Mouse (Mus musculus) left cerebral cortex, postnatal 36 days (tissue): ENCODE data around the gene Pdik1l. TPM values are rescaled to one million over a fixed set of nuclear protein-coding genes. Genes with fewer than 3 reads are reported as not detected.

Experiments used
- DNase-seq, 2 experiments: peaks; one replicate each; pipeline ENCODE4 v3.0.0; 2021 to 2022; ENCODE audit warnings: low spot score in 2 of 2, mixed read lengths in 1 of 2
- intact Hi-C: fragments of 180-260 bp; cut with DNase I; formaldehyde crosslinking; loops from one replicate; pipeline ENCODE4 v1.15.1; 2025
- total RNA-seq, 2 experiments: library from RNA; stranded (reverse); gene quantifications; 2 replicates each; pipeline ENCODE4 v1.2.3; 2021

Pdik1l gene
- total RNA-seq: 10 to 100 TPM; 18.1 to 21.6 TPM

DNA sequence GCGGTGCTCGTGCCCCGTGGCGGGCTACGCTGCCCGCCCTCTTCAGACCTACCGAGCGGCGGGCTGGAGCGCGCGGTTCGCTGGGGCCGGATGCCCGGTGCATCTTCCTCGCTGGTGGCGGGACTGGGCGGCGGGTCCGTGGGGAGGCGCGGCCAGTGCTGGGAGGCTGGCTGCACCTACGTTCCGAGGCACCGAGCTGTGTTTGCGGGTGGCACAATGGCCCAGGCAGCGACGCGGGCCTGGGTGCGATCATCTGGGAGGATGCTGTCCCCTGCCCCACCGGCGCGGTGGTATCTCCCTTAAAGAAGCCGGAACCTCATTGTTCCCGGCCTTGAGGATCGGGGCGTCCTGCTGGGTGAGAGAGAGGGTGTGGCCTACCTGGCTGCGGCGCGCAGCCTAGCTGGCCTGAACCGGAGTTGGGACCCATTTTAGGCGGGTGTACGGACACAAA lies at the start of gene Pdik1l:
Gene Pdik1l, minus strand, starts transcription at position 321 of the 451 bp plus-strand sequence.
- intact Hi-C loops: loop anchor here (1.0 to 5.0 kb wide), 2 partner anchors 70 to 100 kb away; partner anchors contain the start of gene Cep85
- peak; percentile 76 to 77 for DNase-seq

DNA sequence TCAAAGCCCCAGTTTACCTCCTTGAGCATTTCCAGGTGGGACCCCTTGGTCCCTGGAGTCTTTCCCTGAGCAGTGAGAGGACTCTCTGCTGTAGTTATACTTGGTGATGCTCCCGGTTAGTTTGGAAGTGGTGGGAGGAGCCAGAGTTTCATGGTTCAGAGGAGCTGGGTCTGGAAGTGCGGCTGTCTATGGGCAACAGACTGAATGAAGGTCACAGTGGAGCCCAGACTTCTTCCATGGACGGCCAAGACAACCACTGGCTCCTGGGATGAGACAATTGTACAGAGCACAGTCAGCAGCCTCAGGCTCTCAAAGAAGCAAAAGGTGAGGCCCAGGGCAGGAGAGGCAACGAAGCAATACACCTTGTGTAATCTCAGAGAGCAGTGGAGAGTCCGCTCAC lies 42.6 kb upstream of the Pdik1l start:
- no peak for DNase-seq
- intact Hi-C loops: no loop called here

DNA sequence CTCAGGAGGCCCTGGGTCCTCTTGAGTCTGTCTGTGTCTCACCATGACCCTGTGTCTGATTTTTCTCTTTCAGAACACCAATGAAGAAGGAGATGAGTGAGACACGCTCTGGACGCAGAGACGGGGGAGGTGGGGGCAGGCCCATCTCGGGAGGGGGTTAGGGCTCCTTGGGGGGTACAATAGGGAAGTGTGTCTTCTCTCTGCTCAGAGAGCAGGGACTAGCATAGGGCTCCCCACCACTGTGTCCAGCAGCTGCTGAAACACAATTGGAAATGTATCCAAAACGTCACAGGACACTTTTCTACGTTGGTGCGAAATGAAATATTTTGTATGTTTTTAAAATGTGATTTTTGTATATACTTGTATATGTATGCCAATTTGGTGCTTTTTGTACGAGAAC lies 41.1 kb upstream of the Pdik1l start:
- no peak for DNase-seq
- intact Hi-C loops: no loop called here

DNA sequence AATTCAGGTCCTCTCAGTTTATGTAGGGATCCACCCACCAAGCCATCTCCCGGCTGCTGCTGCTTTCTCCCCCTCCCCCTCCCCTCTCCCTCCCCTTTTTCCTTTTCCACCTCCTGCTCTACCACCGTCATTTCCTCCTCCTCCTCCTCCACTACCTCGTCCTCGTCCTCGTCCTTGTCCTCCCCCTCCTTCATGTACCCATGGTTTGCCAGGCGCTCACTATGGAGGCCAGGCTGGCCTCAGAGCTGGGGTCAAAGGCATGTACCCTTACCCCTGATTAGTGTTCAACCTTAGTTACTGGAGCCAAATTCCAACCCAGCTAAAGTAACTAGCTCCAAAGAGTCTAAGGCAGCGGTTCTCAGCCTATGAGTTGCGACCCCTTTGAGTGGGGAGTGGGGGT lies 40.5 kb upstream of the Pdik1l start:
- DNase-seq: no peak

DNA sequence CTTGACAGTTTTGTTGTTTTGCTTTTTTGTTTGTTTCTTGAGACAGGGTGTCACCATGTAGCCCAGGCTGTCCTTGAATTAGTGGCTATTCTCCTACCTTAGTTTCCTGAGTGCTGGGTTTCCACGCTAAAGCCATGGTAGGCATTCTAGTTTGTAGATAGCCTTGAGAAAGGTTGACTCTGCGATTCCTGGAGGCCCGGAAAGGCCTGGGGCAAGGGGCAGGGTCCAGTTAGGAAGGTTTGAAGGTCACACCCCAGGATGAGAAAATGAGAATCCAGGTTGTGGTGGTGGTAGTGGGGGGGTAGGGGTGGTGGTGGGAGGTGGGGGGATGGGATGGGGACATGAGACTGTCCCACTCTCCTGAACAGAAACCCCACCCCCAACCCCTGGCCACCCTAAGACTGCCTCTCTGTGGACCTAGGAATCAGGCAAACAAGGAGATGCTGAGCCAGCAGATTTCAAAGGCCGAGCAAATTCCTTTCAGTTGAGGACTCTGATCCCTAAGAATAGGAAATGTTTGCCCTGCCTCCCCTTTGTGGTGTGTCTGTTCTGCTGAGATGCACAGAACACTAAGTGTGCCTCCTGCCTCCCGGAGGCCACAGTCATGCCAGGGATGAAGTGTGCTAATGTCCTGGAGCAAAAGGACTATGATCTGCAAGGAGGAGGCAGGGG lies 39.3 kb upstream of the Pdik1l start:
- intact Hi-C loops: no loop called here

More for the DNA sequence above, 40.5 kb upstream of the Pdik1l start:
- intact Hi-C loops: no loop called here

DNA sequence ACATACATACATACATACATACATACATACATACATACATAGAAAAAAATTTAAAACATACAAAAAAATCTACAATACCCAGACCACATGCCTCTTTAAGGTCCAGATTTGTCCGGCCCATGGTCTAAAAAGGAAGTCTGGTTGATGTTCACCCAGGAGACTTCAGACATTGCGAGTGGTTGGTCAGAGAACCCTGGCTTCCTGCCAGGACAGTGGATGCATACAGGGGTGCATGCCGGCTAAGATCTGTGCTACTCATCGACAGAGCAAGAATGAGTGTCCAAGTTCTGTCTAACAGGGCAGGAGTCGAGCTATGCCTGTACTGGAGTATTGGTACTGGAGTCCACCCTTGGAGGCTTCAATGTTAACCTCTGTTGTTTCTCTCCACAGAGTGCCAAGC lies 37.0 kb upstream of the Pdik1l start:
- intact Hi-C loops: no loop called here
- DNase-seq: no peak

More for the DNA sequence above, 39.3 kb upstream of the Pdik1l start:
- DNase-seq: no peak

DNA sequence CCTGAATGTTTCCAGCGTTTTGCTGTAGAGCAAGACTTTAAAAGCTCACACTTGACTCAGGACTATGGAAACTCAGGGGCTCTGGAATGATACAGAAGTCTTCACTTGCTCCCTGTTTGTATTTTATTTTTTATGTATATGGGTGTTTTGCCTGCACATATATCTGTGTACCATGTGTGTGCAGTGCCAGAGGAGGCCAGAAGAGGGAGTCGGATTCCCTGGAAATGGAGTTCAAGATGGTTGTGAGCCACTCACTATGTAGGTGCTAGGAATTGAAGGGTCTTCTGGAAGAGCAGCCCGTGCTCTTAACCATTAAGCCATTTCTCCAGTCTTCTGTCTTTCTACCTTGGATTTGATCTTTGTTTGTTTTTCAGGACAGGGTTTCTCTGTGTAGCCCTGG lies 33.8 kb upstream of the Pdik1l start:
- intact Hi-C loops: no loop called here
- no peak for DNase-seq

DNA sequence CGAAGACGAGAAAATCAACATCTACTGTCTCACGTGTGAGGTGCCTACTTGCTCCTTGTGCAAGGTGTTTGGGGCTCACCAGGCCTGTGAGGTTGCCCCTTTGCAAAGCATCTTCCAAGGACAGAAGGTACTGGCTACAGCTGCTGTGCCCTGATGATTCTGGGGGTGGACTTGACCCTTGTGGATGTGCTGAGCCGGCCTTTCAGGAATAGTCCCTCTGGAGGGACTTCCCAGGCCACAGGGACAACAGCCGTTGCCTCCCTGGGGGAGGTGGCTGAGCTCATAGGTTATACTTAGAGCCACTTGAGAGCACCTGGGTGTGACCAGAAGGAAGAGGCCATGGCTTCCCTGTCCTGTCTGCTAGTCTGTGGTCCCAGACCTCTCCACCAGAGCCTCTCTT lies 32.0 kb upstream of the Pdik1l start:
- no peak for DNase-seq
- intact Hi-C loops: no loop called here

DNA sequence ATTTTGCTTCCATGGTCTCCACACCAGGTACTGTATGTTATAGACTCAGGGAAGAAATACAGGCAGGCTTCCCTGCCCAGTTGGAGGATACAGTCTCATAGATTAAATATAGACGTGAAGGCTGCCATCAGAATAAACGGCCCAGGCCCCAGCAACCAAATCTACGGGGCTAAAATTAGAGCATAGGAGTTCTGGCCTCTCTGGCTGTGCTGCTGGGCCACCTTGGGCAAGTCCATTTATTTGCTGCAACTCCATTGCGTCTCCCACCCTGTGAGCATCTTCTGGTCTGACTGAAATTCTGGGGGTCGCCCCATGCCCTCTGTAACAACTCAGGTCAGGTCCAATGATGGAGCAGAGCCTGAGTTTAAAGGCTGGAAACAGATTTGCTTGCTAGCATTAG lies 31.4 kb upstream of the Pdik1l start:
- intact Hi-C loops: no loop called here
- DNase-seq: no peak

DNA sequence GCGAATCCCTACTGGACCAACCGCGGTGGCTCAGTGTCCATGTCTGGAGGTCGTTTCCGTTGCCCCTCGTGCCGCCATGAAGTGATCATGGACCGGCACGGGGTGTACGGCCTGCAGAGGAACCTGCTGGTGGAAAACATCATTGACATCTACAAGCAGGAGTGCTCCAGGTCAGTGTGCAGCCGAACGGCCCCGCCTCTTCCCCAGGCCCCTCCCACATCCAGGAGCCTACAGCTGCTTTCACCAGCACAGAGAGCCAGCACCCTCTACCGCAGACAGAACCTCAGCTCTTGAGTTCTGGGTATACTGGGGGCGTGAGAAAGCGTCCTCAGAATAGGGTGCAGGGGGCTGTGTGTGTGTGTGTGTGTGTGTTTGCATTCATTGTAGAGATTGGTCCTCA lies 28.7 kb upstream of the Pdik1l start:
- intact Hi-C loops: no loop called here
- DNase-seq: no peak

DNA sequence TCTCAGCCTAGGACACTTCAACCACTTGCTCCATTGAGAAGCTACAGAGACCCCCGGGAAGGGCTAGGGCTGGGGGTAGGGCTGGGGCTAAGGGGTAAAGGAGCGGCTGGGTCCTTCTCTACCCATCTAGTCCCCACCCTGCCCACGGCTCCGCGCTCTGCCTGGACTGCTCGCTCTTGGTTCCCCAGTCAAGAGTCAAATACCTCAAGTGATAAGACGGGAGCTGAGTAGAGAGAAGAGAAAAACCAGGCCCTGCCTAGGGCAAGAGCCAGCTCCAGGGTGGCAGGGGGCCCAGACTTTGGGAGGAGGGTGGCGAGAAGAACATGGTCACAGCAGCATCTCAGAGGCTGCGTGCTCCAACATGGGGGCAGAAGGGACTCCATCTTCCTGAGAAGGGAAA lies 27.8 kb upstream of the Pdik1l start:
- intact Hi-C loops: no loop called here

DNA sequence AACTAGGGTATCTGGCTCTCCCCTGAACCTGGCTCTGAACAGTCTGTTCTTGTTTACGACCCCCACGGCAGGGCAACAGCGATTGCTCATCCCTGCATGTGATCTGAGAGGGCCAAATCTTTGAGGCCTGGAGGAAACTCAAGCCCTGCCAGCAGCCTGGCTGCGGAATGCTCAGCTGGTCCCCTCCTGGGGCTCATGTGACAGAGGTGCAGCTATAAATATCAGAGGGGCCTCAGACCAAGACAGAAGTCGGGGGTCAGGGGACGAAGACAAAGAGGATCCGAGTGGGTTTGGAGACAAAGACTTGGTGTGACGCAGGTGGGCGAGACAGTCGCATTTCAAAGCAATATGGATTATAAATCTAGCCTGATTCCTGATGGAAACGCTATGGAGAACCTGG lies 27.2 kb upstream of the Pdik1l start, which contains the start of gene Trim63:
Gene Trim63, plus strand, starts transcription at position 245 of the 400 bp plus-strand sequence.
- intact Hi-C loops: no loop called here
- no peak for DNase-seq

More for the DNA sequence above, 27.8 kb upstream of the Pdik1l start:
- DNase-seq: no peak

DNA sequence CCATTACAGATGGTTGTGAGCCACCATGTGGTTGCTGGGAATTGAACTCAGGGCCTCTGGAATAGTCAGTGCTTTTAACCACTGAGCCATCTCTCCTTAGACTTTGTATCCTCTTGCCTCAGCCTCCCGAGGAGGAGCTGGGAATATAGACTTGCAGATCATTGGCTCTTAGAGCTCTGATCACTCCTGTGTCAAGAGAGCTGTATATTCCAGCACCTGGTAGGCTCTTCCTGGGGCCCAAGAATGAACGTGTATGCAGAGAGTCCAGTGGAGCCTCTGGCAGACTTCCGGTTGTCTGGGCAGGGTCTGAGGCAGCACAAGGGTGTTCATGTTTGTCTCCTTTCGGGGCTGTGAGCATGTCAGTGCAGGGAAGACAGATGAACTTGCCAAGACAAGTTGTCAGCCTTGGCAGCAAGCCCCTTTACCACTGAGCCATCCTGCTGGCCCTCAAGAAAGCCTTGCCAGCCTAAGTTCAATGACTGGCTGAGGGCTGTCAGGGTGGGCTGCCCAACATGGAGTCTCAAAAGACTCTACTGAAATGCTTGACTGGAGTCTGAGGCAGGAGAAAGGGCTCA lies 26.5 kb upstream of the Pdik1l start:
- intact Hi-C loops: no loop called here

DNA sequence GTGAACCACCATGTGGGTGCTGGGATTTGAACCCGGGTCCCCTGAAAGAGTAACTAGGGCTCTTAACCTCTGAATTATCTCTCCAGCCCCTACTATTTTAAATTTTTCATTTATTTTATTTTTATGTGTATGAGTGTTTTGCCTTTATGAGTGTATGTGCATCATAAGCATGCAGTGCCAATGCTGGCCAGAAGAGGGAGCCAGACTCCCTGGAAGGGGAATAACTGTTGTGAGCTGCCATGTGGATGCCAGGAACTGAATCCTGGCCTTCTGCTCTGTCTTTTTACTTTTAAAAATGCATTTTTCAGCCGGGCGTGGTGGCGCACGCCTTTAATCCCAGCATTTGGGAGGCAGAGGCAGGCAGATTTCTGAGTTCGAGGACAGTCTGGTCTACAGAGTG lies 25.2 kb upstream of the Pdik1l start:
- no peak for DNase-seq
- intact Hi-C loops: no loop called here

More for the DNA sequence above, 26.5 kb upstream of the Pdik1l start:
- DNase-seq: no peak

DNA sequence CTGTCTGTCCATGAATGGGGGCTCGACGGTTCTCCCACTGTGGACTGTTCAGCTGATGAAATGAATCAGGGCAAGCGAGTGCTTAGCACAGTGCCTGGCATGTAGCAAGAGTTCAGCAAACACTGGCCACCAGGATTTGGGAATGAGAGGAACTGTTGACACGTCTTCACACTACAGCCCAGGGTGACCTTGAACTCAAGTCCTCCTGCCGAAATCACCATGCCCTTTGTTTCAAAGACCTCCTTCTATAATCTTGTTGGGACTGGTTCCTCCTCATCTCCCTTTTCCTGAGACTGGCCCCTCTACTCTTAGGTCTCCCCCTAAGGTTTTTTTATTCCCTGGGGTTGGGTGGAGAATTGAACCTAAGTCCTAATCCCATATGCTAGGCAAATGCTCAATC lies 24.6 kb upstream of the Pdik1l start:
- intact Hi-C loops: no loop called here
- DNase-seq: no peak

DNA sequence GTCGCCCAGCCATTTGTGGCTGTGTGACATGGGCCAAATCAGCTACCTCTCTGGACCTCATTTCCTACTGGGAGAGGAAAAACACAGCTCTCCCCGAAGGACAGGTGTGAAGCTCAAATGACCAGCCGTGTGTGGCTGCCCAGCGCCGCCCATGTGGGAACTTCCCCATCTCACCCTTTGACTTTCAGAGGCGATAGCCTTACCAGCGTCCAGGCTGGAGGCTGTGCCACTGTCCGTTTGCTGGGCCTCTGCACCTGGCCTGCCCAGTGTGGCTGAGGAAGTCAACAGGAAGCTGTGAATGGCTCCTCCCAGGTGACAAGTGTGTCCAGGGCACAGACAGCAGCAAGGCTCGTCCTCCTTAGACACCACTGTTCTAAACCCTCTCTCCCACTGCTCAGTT lies 24.1 kb upstream of the Pdik1l start:
- no peak for DNase-seq
- intact Hi-C loops: no loop called here

DNA sequence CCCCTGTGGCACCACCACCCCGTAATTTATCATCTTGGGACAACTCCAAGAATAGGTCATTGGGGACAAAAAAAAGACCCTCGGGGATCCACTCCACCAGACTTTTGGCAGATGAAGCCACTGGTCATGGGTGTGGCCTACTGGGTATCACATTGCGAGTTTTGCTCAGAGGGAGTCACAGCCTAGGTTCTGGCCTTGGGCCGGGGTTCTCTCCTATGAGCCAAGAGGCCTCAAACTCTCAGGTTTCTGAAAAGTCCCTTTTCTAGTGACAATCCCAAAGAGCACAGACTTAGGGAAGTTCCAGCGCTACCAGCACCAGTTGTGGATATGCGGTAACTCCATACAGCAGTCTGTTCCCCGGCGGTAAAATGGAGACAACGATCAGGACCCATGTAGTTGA lies 23.0 kb upstream of the Pdik1l start:
- no peak for DNase-seq
- intact Hi-C loops: no loop called here

DNA sequence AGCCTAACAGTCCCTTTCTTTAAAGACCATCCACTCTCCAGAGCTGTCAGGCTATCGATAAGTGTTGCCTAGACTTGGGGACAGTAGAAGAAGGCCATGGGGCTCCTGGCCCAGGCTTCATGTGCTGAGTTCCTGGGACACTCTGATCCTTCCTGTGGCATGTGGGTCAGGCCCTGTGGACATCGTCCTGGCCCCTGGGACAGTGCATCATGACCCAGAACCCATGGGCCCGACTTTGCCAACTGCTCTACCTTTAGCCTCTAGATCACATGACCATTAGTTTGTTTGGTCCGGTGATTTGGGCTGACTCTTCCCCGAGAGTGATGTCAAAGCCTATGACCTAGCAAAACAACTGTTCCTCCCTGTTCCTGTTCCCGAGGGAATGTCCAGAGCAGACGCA lies 22.4 kb upstream of the Pdik1l start:
- DNase-seq: no peak
- intact Hi-C loops: no loop called here

DNA sequence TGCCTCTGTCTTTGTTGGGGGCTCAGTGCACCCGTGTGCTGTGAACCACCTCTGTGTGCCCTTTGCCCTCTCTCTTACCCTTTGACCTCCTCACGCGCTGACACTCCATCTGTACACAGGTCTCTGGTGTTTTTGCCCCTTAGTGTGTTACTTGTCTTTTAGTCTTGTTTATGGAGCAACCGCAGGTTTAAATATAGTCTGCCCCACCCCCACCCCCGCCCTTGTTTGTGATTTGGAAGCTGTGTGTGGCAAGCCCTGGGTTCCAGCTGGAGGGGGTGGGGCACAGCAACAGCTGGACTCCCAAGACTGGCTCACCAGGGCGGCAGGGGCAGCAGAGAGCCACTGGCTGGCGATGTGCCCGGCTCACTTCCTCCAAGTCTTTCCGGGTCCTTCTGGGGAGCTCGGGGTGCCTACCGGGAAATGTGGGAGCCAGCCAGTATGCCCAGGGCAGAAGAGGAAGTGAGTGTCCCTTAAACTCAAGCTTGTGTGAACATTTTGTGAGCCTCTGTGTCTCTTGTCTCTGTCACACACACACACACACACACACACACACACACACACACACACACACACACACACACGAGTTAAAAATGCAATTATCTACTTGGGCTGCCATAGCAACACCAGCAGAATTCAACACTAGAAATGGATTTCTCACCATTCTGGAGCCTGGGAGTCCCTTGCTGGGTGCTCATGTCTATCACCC lies 19.8 kb upstream of the Pdik1l start:
- intact Hi-C loops: loop anchor here (5.0 kb wide), 1 partner anchor 45 kb away; no protein-coding TSS in a partner anchor
- peak; percentile 42 to 52 for DNase-seq

DNA sequence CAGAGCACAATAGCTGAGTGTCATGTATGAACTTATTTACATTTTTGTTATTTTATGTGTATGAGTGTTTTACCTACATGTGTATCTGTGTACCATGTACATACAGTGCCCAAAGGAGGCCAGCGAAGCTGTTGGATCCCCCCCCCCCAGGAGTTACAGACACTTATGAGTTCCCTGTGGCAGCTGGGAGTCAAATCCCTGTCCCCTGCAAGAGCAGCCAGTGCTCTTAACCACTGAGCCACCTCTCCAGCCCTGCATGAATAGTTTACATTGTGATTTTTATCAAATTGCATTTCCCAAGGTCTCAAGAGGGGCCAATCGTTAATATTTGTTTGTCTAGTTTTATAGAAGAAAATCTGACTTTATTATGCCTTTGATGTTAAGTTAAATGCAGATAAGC lies 19.3 kb upstream of the Pdik1l start:
- DNase-seq: no peak
- intact Hi-C loops: loop anchor here (5.0 kb wide), 1 partner anchor 45 kb away; no protein-coding TSS in a partner anchor

DNA sequence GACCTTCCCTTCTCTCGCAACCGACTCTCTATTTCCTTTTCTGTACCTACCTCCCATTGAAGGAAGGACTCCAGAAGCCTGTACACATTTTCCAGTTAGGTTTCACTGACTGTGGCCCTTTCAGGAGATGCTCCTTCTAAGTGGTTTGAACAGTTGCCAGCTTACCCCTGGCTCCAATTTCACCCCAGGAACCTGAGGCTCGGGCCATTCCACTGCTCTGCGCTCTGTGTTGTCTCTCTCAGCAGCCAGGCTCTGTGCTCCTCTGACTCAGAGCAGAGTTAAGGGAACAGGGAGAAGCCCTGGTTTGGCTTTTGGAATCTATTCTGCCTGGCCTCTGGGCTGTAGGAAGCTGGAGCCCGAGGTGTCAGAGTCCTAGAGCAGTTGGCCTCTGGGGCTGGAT lies 14.4 kb upstream of the Pdik1l start:
- intact Hi-C loops: no loop called here
- DNase-seq: no peak
